Mouse (Mus musculus): ENCODE data around the gene Rtkn2.

DNA sequence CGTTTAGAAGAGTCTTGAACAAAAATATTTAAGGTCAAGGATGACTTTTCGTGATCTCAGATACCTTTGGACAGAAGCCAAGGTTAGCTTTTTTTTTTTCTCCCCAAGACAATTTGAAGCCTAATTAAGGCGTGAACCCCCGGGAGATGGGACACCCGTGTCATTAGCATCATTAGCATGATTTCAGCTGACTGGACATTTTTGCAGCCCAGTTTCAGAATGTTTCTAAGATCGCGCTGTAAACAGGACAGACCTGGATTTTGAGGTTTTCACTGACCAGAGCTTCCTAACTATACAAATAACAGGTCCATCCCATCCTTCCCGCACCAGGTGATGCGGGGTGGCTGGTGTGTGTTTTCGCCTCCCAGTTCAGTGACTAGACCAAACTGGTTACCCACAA, 19.8 kb downstream of the Rtkn2 start:
- TF ChIP-seq CTCF (IDR thresholded peaks at IDR 0.05; ENCODE audit: borderline replicate concordance, insufficient read depth, low read depth, low read length) (no peak), POLR2A (IDR thresholded peaks at IDR 0.05; ENCODE audit: borderline replicate concordance, insufficient read depth, low read length) (no peak)

Data from cerebellum, adult 2 months (tissue).